Mouse (Mus musculus) CH12.LX (cell line): Measurements from ENCODE around the gene Abcb8. TPM values are rescaled to one million over a fixed set of nuclear protein-coding genes. Genes with fewer than 3 reads are reported as not detected.

Experiments
- DNase-seq: peaks from one replicate; pipeline ENCODE4 v3.0.0-alpha.2; 2013; ENCODE audit errors: extremely low read depth
- H3K27ac ChIP-seq: 2 replicates; pipeline ENCODE4 v1.5.1; 2012; ENCODE audit warnings: low read depth, mild to moderate bottlenecking, control low read depth, moderate library complexity; ENCODE audit not compliant: insufficient read depth
- H3K27me3 ChIP-seq: replicated peaks from 2 replicates; pipeline ENCODE3; 2012; ENCODE audit warnings: inconsistent platforms
- H3K36me3 ChIP-seq, 2 experiments: replicated peaks in 1 of 2; 2 replicates each; pipeline versions ENCODE3 to v1.6.1; 2012; ENCODE audit warnings: inconsistent platforms in 1 of 2, low read length in 1 of 2, mild to moderate bottlenecking in 1 of 2, mixed read lengths in 1 of 2, moderate library complexity in 1 of 2; ENCODE audit not compliant: control insufficient read depth in 1 of 2, insufficient read depth in 1 of 2
- H3K4me1 ChIP-seq, 2 experiments: 2 replicates each; pipeline ENCODE4 v1.6.1; 2012; ENCODE audit warnings: inconsistent platforms in 1 of 2, moderate library complexity in 1 of 2; ENCODE audit not compliant: insufficient read depth in 2 of 2, control insufficient read depth in 1 of 2
- H3K4me2 ChIP-seq: 2 replicates; pipeline ENCODE4 v1.6.1; 2012; ENCODE audit warnings: low read depth, mild to moderate bottlenecking, control low read depth; ENCODE audit not compliant: poor library complexity, insufficient read depth, severe bottlenecking
- H3K4me3 ChIP-seq, 3 experiments: fragments of 150-350 bp in 1 of 3; sonication (generic) in 1 of 3; replicated peaks in 1 of 3; 2 replicates each; pipeline versions ENCODE3 to v1.5.1; 2011 to 2012; ENCODE audit warnings: low read depth in 2 of 3, low read length in 2 of 3, mild to moderate bottlenecking in 2 of 3, moderate library complexity in 2 of 3, control low read depth in 1 of 3, improper control_type of control experiment in 1 of 3, inconsistent platforms in 1 of 3, mixed read lengths in 1 of 3; ENCODE audit not compliant: poor library complexity in 1 of 3
- H3K79me2 ChIP-seq: replicated peaks from 2 replicates; pipeline ENCODE4 v1.6.1; 2012; ENCODE audit warnings: mild to moderate bottlenecking, moderate library complexity; ENCODE audit not compliant: control insufficient read depth, poor library complexity, insufficient read depth, severe bottlenecking; ENCODE audit errors: extremely low read depth
- H3K9ac ChIP-seq: 2 replicates; pipeline ENCODE4 v1.6.1; 2012; ENCODE audit warnings: low read depth, mild to moderate bottlenecking, control low read depth, moderate library complexity; ENCODE audit not compliant: insufficient read depth
- H3K9me3 ChIP-seq: replicated peaks from 2 replicates; pipeline ENCODE3; 2012; ENCODE audit warnings: low read length, inconsistent platforms, mixed read lengths
- BHLHE40 ChIP-seq: IDR thresholded peaks from 2 replicates; pipeline ENCODE4 v1.6.1; 2011; ENCODE audit warnings: mild to moderate bottlenecking, low read depth, low read length, improper control_type of control experiment
- CHD1 ChIP-seq: IDR thresholded peaks from 2 replicates; pipeline ENCODE4 v1.6.1; 2012; ENCODE audit warnings: low read depth, low read length, improper control_type of control experiment, inconsistent platforms
- CHD2 ChIP-seq: IDR thresholded peaks from 2 replicates; pipeline ENCODE4 v1.6.1; 2011; ENCODE audit warnings: low read length, improper control_type of control experiment
- E2F4 ChIP-seq: IDR thresholded peaks from 2 replicates; pipeline ENCODE4 v1.6.1; 2011; ENCODE audit warnings: low read depth, low read length, improper control_type of control experiment; ENCODE audit not compliant: insufficient replicate concordance
- ELF1 ChIP-seq: IDR thresholded peaks from 2 replicates; pipeline ENCODE4 v1.6.1; 2014; ENCODE audit warnings: low read depth, mild to moderate bottlenecking, inconsistent platforms, low read length, improper control_type of control experiment
- EP300 ChIP-seq: IDR thresholded peaks from 2 replicates; pipeline ENCODE4 v1.6.1; 2011; ENCODE audit warnings: low read length, improper control_type of control experiment
- GABPA ChIP-seq: IDR thresholded peaks from 2 replicates; pipeline ENCODE4 v1.6.1; 2012; ENCODE audit warnings: low read depth, low read length, improper control_type of control experiment, inconsistent platforms; ENCODE audit not compliant: insufficient replicate concordance
- HCFC1 ChIP-seq: IDR thresholded peaks from 2 replicates; pipeline ENCODE4 v1.6.1; 2012; ENCODE audit warnings: low read depth, mild to moderate bottlenecking, inconsistent platforms, low read length, improper control_type of control experiment
- KAT2A ChIP-seq: IDR thresholded peaks from 2 replicates; pipeline ENCODE4 v1.6.1; 2012; ENCODE audit warnings: low read length, improper control_type of control experiment, inconsistent platforms; ENCODE audit not compliant: insufficient replicate concordance
- MAX ChIP-seq: IDR thresholded peaks from 2 replicates; pipeline ENCODE4 v1.6.1; 2011; ENCODE audit warnings: low read length, improper control_type of control experiment
- MAZ ChIP-seq: IDR thresholded peaks from 2 replicates; pipeline ENCODE4 v1.6.1; 2012; ENCODE audit warnings: low read depth, mild to moderate bottlenecking, inconsistent platforms, low read length, improper control_type of control experiment, moderate library complexity
- MEF2A ChIP-seq: IDR thresholded peaks from 2 replicates; pipeline ENCODE4 v1.6.1; 2014; ENCODE audit warnings: low read depth, mild to moderate bottlenecking, inconsistent platforms, low read length, improper control_type of control experiment, borderline replicate concordance
- MXI1 ChIP-seq: IDR thresholded peaks from 2 replicates; pipeline ENCODE4 v1.6.1; 2011; ENCODE audit warnings: mild to moderate bottlenecking, low read depth, low read length, improper control_type of control experiment
- NRF1 ChIP-seq: IDR thresholded peaks from 2 replicates; pipeline ENCODE4 v1.6.1; 2014; ENCODE audit warnings: low read depth, mild to moderate bottlenecking, inconsistent platforms, low read length, improper control_type of control experiment, moderate library complexity
- POLR2A ChIP-seq: IDR thresholded peaks from 2 replicates; pipeline ENCODE4 v1.6.1; 2011; ENCODE audit warnings: low read depth, mild to moderate bottlenecking, improper control_type of control experiment, low read length
- RAD21 ChIP-seq: IDR thresholded peaks from 2 replicates; pipeline ENCODE4 v1.6.1; 2011; ENCODE audit warnings: low read depth, mild to moderate bottlenecking, low read length, improper control_type of control experiment, moderate library complexity
- RCOR1 ChIP-seq: conservative IDR thresholded peaks from 2 replicates; pipeline ENCODE4 v1.6.1; 2012; ENCODE audit warnings: low read depth, mild to moderate bottlenecking, inconsistent platforms, low read length, improper control_type of control experiment
- SIN3A ChIP-seq: IDR thresholded peaks from 2 replicates; pipeline ENCODE4 v1.6.1; 2012; ENCODE audit warnings: low read length, improper control_type of control experiment, inconsistent platforms
- USF1 ChIP-seq: IDR thresholded peaks from 2 replicates; pipeline ENCODE4 v1.6.1; 2014; ENCODE audit warnings: low read depth, mild to moderate bottlenecking, inconsistent platforms, low read length, improper control_type of control experiment
- USF2 ChIP-seq: conservative IDR thresholded peaks from 2 replicates; pipeline ENCODE4 v1.6.1; 2011; ENCODE audit warnings: low read depth, low read length, improper control_type of control experiment
- ZC3H11A ChIP-seq: IDR thresholded peaks from 2 replicates; pipeline ENCODE4 v1.6.1; 2012; ENCODE audit warnings: low read depth, mild to moderate bottlenecking, inconsistent platforms, low read length, improper control_type of control experiment
- dilution Hi-C: fragments of 300-500 bp; cut with MboI; formaldehyde crosslinking; loops from 2 replicates; pipeline ENCODE4 v1.14.3; 2020; ENCODE audit warnings: low sequenced_read_pairs; ENCODE audit not compliant: extremely low pct_unique_long_range_greater_than_20kb, extremely low pct_ligation_motif_present
- in situ Hi-C: fragments of 300-500 bp; cut with MboI; formaldehyde crosslinking; loops from 3 replicates; pipeline ENCODE4 v1.14.3; 2019; ENCODE audit warnings: low sequenced_read_pairs, low pct_ligation_motif_present, low pct_unique_long_range_greater_than_20kb, mixed read lengths
- polyA plus RNA-seq: library from polyadenylated mRNA; unstranded; fragments of >175 nt; gene quantifications from 2 replicates; pipeline ENCODE4 v1.2.1, GENCODE M21; 2012; ENCODE audit warnings: low read depth; ENCODE audit not compliant: insufficient read length
- total RNA-seq, 2 experiments: library from RNA; depleted of rRNA; stranded (reverse); fragments of 300-350 nt in 1 of 2; fragments of >200 nt in 1 of 2; gene quantifications; 2 replicates each; pipeline ENCODE4 v1.2.3; 2012 to 2014

The Abcb8 gene
- total and polyA plus RNA-seq, 3 experiments, result 31.0 to 58.7 (median 45.4) TPM

DNA sequence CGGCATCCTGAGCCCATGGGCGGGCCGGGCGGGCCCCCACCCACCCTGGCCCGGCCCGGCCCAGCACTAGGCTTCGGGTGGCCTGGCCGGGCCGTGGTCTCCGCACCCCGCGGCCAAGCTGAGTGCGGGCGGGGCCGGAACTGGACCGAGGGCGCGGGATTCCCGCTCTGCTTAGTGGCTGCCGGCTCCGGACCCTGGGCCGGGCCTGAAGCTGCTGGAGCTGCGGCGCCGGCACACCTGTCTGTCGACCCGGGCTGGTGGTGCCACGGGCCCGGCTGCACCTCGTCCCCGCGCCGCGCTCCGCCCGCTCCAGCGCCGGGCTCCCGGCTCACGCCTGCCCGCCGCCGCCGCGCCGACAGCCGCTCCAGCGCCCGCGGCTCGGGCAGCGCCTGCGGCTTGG, 42.2 kb upstream of the Abcb8 start, which contains the start of gene Kcnh2:
TSS of gene Kcnh2 (minus strand) at position 327 of the 400 bp plus-strand sequence.
- no peaks in the 10 kb centered on the region for H3K36me3 ChIP-seq
- H3K9me3 ChIP-seq, result no peaks in the 10 kb centered on the region
- H3K27me3 ChIP-seq, result peaks cover 88% of the 10 kb centered on the region
- H3K79me2 ChIP-seq, result no peaks in the 10 kb centered on the region
- H3K4me3 ChIP-seq, result peak within 1 kb of the TSS; percentile 45 to 74 (median 49)
- H3K27ac ChIP-seq, result peak within 1 kb of the TSS; percentile 68
- TF ChIP-seq POLR2A, result no peak
- TF ChIP-seq USF2, result no peak
- TF ChIP-seq KAT2A, result no peak
- no peak for TF ChIP-seq ELF1
- TF ChIP-seq EP300, result no peak
- TF ChIP-seq GABPA, result no peak
- no peak for TF ChIP-seq MEF2A
- TF ChIP-seq NRF1, result no peak
- no peak for TF ChIP-seq BHLHE40
- no peak for TF ChIP-seq USF1
- TF ChIP-seq SIN3A, result no peak
- no peak for TF ChIP-seq E2F4
- no peak for TF ChIP-seq MAX
- no peak for TF ChIP-seq HCFC1
- no peak for TF ChIP-seq ZC3H11A
- TF ChIP-seq RAD21, result no peak
- peak within 1 kb of the TSS; percentile 82 for H3K4me2 ChIP-seq
- in situ Hi-C loops, result no loop called here
- H3K9ac ChIP-seq, result peak within 1 kb of the TSS; percentile 75
- dilution Hi-C loops, result no loop called here
- H3K4me1 ChIP-seq, result peaks cover 27 to 29% of the 10 kb centered on the region in 2 experiments
- no peak for DNase-seq

DNA sequence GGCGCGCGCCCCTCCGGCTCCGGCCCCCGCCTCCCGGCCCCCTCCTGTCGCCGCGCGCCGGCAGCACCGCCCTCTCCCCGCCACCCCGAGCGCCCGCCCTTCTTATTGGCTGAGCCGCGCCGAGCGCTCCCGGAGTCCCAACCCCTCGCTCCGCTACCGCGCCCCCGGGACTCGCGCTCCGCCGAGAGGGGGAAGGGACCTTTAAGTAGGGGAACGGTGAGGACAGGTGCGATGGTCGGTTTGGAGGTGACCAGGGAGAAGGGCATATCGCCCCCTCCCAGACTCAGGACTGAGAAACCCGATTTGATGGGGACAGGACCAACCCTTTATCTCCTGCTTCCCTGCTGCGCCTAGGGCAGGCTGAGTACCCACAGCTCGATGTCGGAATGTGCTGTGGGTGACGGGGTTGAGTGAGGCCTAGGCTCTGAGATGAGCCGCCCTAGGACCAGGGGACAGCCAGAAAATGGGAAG, 41.7 kb upstream of the Abcb8 start:
- Histone ChIP-seq H3K79me2 (no peaks in the 10 kb centered on the region), H3K27me3 (peaks cover 87% of the 10 kb centered on the region), H3K27ac (peak overlapping the region; percentile 68), H3K4me2 (peak overlapping the region; percentile 82), H3K36me3 (no peaks in the 10 kb centered on the region), H3K4me3 (peak overlapping the region; percentile 45 to 74 (median 49)), H3K9ac (peak overlapping the region; percentile 75), H3K9me3 (no peaks in the 10 kb centered on the region), H3K4me1 (peaks cover 27 to 29% of the 10 kb centered on the region in 2 experiments)
- TF ChIP-seq RCOR1 (no peak), MXI1 (peak; percentile 20; the same call in 1 of the 2 replicates), MAZ (peak; percentile 77), CHD1 (no peak), CHD2 (peak; percentile 61; the same call in 1 of the 2 replicates), KAT2A (no peak)
- in situ Hi-C loops (no loop called here), dilution Hi-C loops (no loop called here)
- DNase-seq, result peak; percentile 43
